Mouse (Mus musculus): ENCODE data around the gene Slc37a1.

- TF ChIP-seq CTCF (IDR thresholded peaks at IDR 0.05; ENCODE audit: extremely low read depth, insufficient read depth, low read length) (no peak), POLR2A (IDR thresholded peaks at IDR 0.05; ENCODE audit: extremely low read depth, insufficient read depth, low read length) (no peak)
These were observed 84.3 kb downstream of the Slc37a1 start for GRCm38 (mm10) chr17:31370931-31371330.

Measured in cortical plate, adult 2 months (tissue).